ENCODE assay signal across 25 mouse cellular contexts in genomic region chr16:86060087-86060486, GRCm38 (mm10).
DNase-seq lines count a peak whose midpoint lies in the region; ATAC-seq and TF ChIP-seq lines count a peak whose summit lies in the region.
"Had no signal": no experiment of that assay in that cellular context is flagged by ENCODE, and none has a peak within 500 bp of the region (broad histone marks: within the 10 kb centered on the region; RNA-seq: fewer than 3 reads in every experiment).

No protein-coding gene starts in this region.

- H3K9ac ChIP-seq in midbrain, embryonic 12.5 days (replicated peaks) = no peak overlapping the region
- no peak overlapping the region for H3K9ac ChIP-seq in midbrain, postnatal 0 days (replicated peaks; ENCODE audit: low read length, poor library complexity, severe bottlenecking)
- no peak overlapping the region for H3K9ac ChIP-seq in limb, embryonic 12.5 days (replicated peaks)
- H3K9ac ChIP-seq: embryonic facial prominence, embryonic 12.5 days; forebrain, embryonic 15.5 days; intestine, embryonic 15.5 days had no signal

- H3K4me1 ChIP-seq in midbrain, embryonic 12.5 days = no peaks in the 10 kb centered on the region
- no peaks in the 10 kb centered on the region for H3K4me1 ChIP-seq in midbrain, postnatal 0 days (ENCODE audit: insufficient read depth, low read length)
- H3K4me1 ChIP-seq in limb, embryonic 12.5 days (replicated peaks) = no peaks in the 10 kb centered on the region
- H3K4me1 ChIP-seq: embryonic facial prominence, embryonic 12.5 days; forebrain, embryonic 15.5 days; hindbrain, embryonic 10.5 days; intestine, embryonic 15.5 days had no signal

- peak overlapping the region; percentile 49; the same call in 1 of the 2 replicates for H3K27ac ChIP-seq in gastrocnemius, adult 2 months
- H3K27ac ChIP-seq in midbrain, embryonic 12.5 days (replicated peaks) = no peak overlapping the region
- no peak overlapping the region for H3K27ac ChIP-seq in midbrain, postnatal 0 days (ENCODE audit: low read depth, low read length)
- H3K27ac ChIP-seq in limb, embryonic 12.5 days = no peak overlapping the region
- H3K27ac ChIP-seq: embryonic facial prominence, embryonic 12.5 days; forebrain, embryonic 15.5 days; hindbrain, embryonic 10.5 days; hindbrain, postnatal 0 days; intestine, embryonic 15.5 days; kidney, postnatal 0 days had no signal

- ATAC-seq in midbrain, embryonic 12.5 days (ENCODE audit: low FRiP score, low read depth) = peak; percentile 47; the same call in 1 of the 2 replicates
- no peak for ATAC-seq in midbrain, postnatal 0 days (ENCODE audit: low FRiP score)
- ATAC-seq in limb, embryonic 12.5 days (ENCODE audit: insufficient number of reproducible peaks, insufficient read depth, low FRiP score, low TSS enrichment, low read depth) = peak; percentile 93
- ATAC-seq: forebrain, embryonic 15.5 days; hindbrain, postnatal 0 days; intestine, embryonic 15.5 days; lung, postnatal 0 days had no signal

- no peak overlapping the region for H3K4me2 ChIP-seq in midbrain, embryonic 12.5 days (replicated peaks)
- no peak overlapping the region for H3K4me2 ChIP-seq in midbrain, postnatal 0 days (ENCODE audit: low read depth, low read length, poor library complexity, severe bottlenecking)
- no peak overlapping the region for H3K4me2 ChIP-seq in limb, embryonic 12.5 days
- H3K4me2 ChIP-seq: embryonic facial prominence, embryonic 12.5 days; forebrain, embryonic 15.5 days; intestine, embryonic 15.5 days; liver, embryonic 11.5 days had no signal

- no peaks in the 10 kb centered on the region for H3K9me3 ChIP-seq in midbrain, embryonic 12.5 days
- H3K9me3 ChIP-seq in midbrain, postnatal 0 days (ENCODE audit: low read length) = no peaks in the 10 kb centered on the region
- no peaks in the 10 kb centered on the region for H3K9me3 ChIP-seq in limb, embryonic 12.5 days
- H3K9me3 ChIP-seq: embryonic facial prominence, embryonic 12.5 days; forebrain, embryonic 15.5 days; hindbrain, embryonic 10.5 days; intestine, embryonic 15.5 days had no signal

- no peak for DNase-seq in gastrocnemius, adult 2 months
- no peak for DNase-seq in gastrocnemius, postnatal 4 days (ENCODE audit: low spot score in 2 of 2)
- no peak for DNase-seq in midbrain, postnatal 0 days (ENCODE audit: low spot score)
- no peak for DNase-seq in adrenal gland, adult 2 months
- DNase-seq: B cell, adult 2 months; cerebellum, adult 2 months; cerebellum, postnatal 14 days; gastrocnemius, postnatal 10 days; heart, postnatal 14 days; kidney, adult 8-10 months; kidney, postnatal 4 days; layer of hippocampus, postnatal 36 days; left cerebral cortex, postnatal 4 days; right cerebral cortex, postnatal 14 days; thymus, postnatal 4 days had no signal

- no peaks in the 10 kb centered on the region for H3K36me3 ChIP-seq in midbrain, embryonic 12.5 days
- H3K36me3 ChIP-seq in midbrain, postnatal 0 days (ENCODE audit: insufficient read depth, low read length) = no peaks in the 10 kb centered on the region
- H3K36me3 ChIP-seq in limb, embryonic 12.5 days = no peaks in the 10 kb centered on the region
- H3K36me3 ChIP-seq: embryonic facial prominence, embryonic 12.5 days; forebrain, embryonic 15.5 days; hindbrain, embryonic 10.5 days; intestine, embryonic 15.5 days had no signal

- no peak for TF ChIP-seq CTCF in gastrocnemius, adult 2 months (IDR thresholded peaks at IDR 0.05)
- TF ChIP-seq CTCF in midbrain, postnatal 0 days (IDR thresholded peaks at IDR 0.05) = no peak

- H3K27me3 ChIP-seq in midbrain, embryonic 12.5 days = no peaks in the 10 kb centered on the region
- H3K27me3 ChIP-seq in midbrain, postnatal 0 days (ENCODE audit: insufficient read depth, low read length) = no peaks in the 10 kb centered on the region
- H3K27me3 ChIP-seq in limb, embryonic 12.5 days = no peaks in the 10 kb centered on the region
- H3K27me3 ChIP-seq: embryonic facial prominence, embryonic 12.5 days; forebrain, embryonic 15.5 days; intestine, embryonic 15.5 days had no signal

- H3K4me3 ChIP-seq in gastrocnemius, adult 2 months = no peak overlapping the region
- H3K4me3 ChIP-seq in midbrain, embryonic 12.5 days = no peak overlapping the region
- no peak overlapping the region for H3K4me3 ChIP-seq in midbrain, postnatal 0 days (ENCODE audit: low read depth, low read length)
- no peak overlapping the region for H3K4me3 ChIP-seq in limb, embryonic 12.5 days (replicated peaks)
- H3K4me3 ChIP-seq: embryonic facial prominence, embryonic 12.5 days; forebrain, embryonic 15.5 days; hindbrain, embryonic 10.5 days; intestine, embryonic 15.5 days had no signal

- WGBS in midbrain, embryonic 12.5 days = 79% methylated on average over 5 of the region's 5 CpGs
- WGBS in midbrain, postnatal 0 days = 76% methylated on average over 5 of the region's 5 CpGs
- 32% methylated on average over 5 of the region's 5 CpGs for WGBS in limb, embryonic 12.5 days

- intact Hi-C loops in gastrocnemius, adult 2 months (cut with DNase I) = no loop called here
